Mouse (Mus musculus): Measurements from ENCODE around the gene Smtnl2. TPM values are rescaled to one million over a fixed set of nuclear protein-coding genes. Genes with fewer than 3 reads are reported as not detected.

The Smtnl2 gene
- 0.32 TPM for polyA plus RNA-seq (2014; fragmentation: Illumina TruSeq; extraction: RNeasy Lipid Tissue Mini Kit (QIAGEN cat#74804); ENCODE audit: low read depth, low replicate concordance)

GRCm38 (mm10) chr11:72411093-72411921 is at the start of gene Smtnl2:
TSS of gene Smtnl2 (minus strand) at chr11:72411713.

GRCm38 (mm10) chr11:72440965-72441664 is 29.6 kb upstream of the Smtnl2 start, which contains the start of gene Mybbp1a:
TSS of gene Mybbp1a (plus strand) at chr11:72441355.

GRCm38 (mm10) chr11:72434963-72435693 is 23.6 kb upstream of the Smtnl2 start, which contains the start of gene Ggt6:
TSS of gene Ggt6 (plus strand) at chr11:72435526.

DNA sequence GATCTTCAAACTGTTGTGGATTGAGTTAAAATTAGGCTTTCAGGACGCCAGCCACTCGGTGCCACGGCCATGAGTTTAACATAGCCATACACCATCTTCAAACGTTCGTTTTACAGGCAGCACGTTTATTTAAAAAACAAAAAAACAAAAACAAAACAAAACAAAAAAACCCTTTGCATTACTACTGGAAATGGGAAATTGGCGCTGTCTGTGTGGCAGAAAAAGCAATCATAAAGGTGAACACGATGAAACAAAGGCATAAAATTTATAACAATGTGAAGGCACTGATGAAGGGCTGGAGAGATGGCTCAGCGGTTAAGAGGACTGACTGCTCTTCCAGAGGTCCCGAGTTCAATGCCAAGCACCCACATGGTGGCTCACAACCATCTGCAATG is 49.2 kb downstream of the Smtnl2 start, which contains the start of gene Tekt1:
Gene Tekt1, minus strand, starts transcription at position 96 of the 395 bp plus-strand sequence.

Other genes starting within 250 kb of the Smtnl2 start
- not detected for gene Gm43951, start 204.9 kb downstream of the Smtnl2 start, polyA plus RNA-seq (2014; fragmentation: Illumina TruSeq; extraction: RNeasy Lipid Tissue Mini Kit (QIAGEN cat#74804); ENCODE audit: low read depth, low replicate concordance)
- gene 4933427D14Rik, start 204.3 kb downstream of the Smtnl2 start, polyA plus RNA-seq (2014; fragmentation: Illumina TruSeq; extraction: RNeasy Lipid Tissue Mini Kit (QIAGEN cat#74804); ENCODE audit: low read depth, low replicate concordance) = 1.4 TPM
- gene Txndc17, start 204.2 kb downstream of the Smtnl2 start, polyA plus RNA-seq (2014; fragmentation: Illumina TruSeq; extraction: RNeasy Lipid Tissue Mini Kit (QIAGEN cat#74804); ENCODE audit: low read depth, low replicate concordance) = 79.5 TPM
- gene Med31, start 196.1 kb downstream of the Smtnl2 start, polyA plus RNA-seq (2014; fragmentation: Illumina TruSeq; extraction: RNeasy Lipid Tissue Mini Kit (QIAGEN cat#74804); ENCODE audit: low read depth, low replicate concordance) = 5.5 TPM
- 0.19 TPM for gene Slc13a5, start 144.5 kb downstream of the Smtnl2 start, polyA plus RNA-seq (2014; fragmentation: Illumina TruSeq; extraction: RNeasy Lipid Tissue Mini Kit (QIAGEN cat#74804); ENCODE audit: low read depth, low replicate concordance)
- gene Xaf1, start 110.1 kb downstream of the Smtnl2 start, polyA plus RNA-seq (2014; fragmentation: Illumina TruSeq; extraction: RNeasy Lipid Tissue Mini Kit (QIAGEN cat#74804); ENCODE audit: low read depth, low replicate concordance) = 20.2 TPM
- not detected for gene Fbxo39, start 97.3 kb downstream of the Smtnl2 start, polyA plus RNA-seq (2014; fragmentation: Illumina TruSeq; extraction: RNeasy Lipid Tissue Mini Kit (QIAGEN cat#74804); ENCODE audit: low read depth, low replicate concordance)
- not detected for gene Tekt1, start 49.3 kb downstream of the Smtnl2 start, polyA plus RNA-seq (2014; fragmentation: Illumina TruSeq; extraction: RNeasy Lipid Tissue Mini Kit (QIAGEN cat#74804); ENCODE audit: low read depth, low replicate concordance)
- gene Ggt6, start 23.8 kb upstream of the Smtnl2 start, polyA plus RNA-seq (2014; fragmentation: Illumina TruSeq; extraction: RNeasy Lipid Tissue Mini Kit (QIAGEN cat#74804); ENCODE audit: low read depth, low replicate concordance) = 2.4 TPM
- 14.4 TPM for gene Mybbp1a, start 29.6 kb upstream of the Smtnl2 start, polyA plus RNA-seq (2014; fragmentation: Illumina TruSeq; extraction: RNeasy Lipid Tissue Mini Kit (QIAGEN cat#74804); ENCODE audit: low read depth, low replicate concordance)
- 6.7 TPM for gene Spns2, start 78.2 kb upstream of the Smtnl2 start, polyA plus RNA-seq (2014; fragmentation: Illumina TruSeq; extraction: RNeasy Lipid Tissue Mini Kit (QIAGEN cat#74804); ENCODE audit: low read depth, low replicate concordance)
- gene Spns3, start 138.8 kb upstream of the Smtnl2 start, polyA plus RNA-seq (2014; fragmentation: Illumina TruSeq; extraction: RNeasy Lipid Tissue Mini Kit (QIAGEN cat#74804); ENCODE audit: low read depth, low replicate concordance) = not detected
- 85.4 TPM for gene Ube2g1, start 195.6 kb upstream of the Smtnl2 start, polyA plus RNA-seq (2014; fragmentation: Illumina TruSeq; extraction: RNeasy Lipid Tissue Mini Kit (QIAGEN cat#74804); ENCODE audit: low read depth, low replicate concordance)

Data from liver, adult 10 weeks (tissue).